Mouse (Mus musculus) layer of hippocampus, adult 9-10 months (tissue): ENCODE results near the gene Gm15557.
A peak's percentile ranks its signal among the peaks of the same experiment; 100 is the strongest.
"Not testable (repeated sequence)": the region's sequence is repeated elsewhere in the genome, so short reads cannot be mapped to it uniquely, and the experiment has no call there.

Experiments used
- DNase-seq: peaks from one replicate; pipeline ENCODE4 v3.0.0; 2022; ENCODE audit warnings: low spot score

Gm15557 gene

DNA sequence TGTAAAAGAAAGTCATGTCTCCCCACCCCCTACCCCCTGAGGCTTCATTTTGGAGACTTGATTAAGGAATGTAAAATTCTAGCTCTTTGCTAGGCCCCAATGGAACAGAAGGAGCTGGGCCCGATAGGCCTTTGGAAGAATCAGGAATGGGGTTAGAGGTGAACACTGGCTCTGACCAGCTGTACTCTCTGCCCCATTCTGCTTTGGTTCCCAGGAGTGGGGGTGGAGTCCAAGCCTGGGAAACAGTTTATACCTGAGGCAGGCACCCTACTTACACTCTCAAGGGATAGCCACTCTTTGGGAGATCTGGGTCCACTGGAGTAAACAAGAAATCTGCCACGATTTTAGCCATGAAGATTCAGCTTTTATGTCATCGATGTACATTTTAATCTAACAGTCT is at the start of gene Gm15557:
Gene Gm15557, plus strand, starts transcription at position 48 of the 400 bp plus-strand sequence.
- DNase-seq = no peak

DNA sequence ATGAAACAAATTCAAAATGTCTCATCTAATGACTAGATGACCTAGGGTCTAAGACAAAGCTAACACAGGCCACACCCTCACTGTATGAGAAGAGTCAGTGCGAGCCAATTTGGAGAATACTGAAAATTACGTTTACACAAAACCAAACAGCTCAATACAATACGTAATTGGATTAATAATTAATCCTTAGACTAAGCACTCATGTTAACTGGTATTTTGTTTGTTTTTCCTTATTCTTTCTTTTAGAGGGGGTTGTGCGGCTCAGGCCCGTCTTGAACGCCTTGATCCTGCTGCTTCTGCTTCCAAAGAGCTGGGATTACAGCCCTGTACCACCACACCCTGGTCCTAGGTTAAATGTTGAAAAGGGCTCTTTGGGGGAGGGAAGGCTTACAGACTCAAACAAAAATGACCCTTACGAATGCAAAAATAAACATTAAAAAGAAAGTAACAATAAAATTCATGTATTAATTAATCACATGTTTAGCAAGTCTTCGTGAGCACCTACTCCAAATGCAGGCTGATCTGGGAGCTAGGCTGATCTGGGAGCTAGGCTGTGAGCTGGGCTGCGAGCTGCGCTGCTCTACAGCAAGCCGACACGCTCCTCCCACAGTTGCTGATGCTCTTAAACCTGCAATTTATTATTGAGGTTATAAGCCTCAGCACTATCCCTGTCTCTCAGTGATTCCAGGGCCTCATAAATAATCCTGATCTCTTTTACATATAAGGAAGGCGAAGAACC is 46.1 kb upstream of the Gm15557 start:
- DNase-seq = no peak

DNA sequence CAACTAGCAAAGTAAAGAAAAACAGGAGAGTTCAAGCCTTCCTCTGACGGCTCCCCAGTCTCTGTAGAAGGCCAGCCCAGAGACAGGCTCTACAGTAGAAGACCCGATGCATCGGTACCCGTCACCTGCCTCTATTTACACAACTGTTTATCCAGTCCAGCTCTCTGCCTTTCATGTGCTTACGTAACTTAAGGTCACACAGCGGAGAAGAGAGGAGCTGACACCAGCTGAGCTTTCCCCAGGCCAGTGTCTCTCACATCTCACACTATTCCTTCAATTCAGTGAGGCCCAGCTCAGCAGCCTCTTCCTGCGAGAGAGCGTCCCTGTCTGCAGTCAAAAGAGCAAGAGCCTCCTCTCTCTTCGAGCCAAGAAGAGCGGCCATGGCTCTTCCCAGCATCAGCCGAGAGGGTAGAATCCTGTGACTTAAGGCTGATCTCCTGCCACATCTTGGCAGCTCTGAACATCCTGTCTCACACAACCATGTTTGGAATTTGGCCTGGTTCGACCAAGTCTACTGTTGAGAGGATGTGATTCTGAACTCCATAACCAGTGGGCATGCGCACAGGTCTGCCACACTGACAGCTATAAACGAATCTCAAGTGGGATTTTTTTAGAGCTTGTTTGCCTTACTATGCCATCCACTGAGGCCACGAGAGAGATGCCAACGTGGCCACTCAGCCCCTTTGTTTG is 45.3 kb upstream of the Gm15557 start:
- DNase-seq = no peak

DNA sequence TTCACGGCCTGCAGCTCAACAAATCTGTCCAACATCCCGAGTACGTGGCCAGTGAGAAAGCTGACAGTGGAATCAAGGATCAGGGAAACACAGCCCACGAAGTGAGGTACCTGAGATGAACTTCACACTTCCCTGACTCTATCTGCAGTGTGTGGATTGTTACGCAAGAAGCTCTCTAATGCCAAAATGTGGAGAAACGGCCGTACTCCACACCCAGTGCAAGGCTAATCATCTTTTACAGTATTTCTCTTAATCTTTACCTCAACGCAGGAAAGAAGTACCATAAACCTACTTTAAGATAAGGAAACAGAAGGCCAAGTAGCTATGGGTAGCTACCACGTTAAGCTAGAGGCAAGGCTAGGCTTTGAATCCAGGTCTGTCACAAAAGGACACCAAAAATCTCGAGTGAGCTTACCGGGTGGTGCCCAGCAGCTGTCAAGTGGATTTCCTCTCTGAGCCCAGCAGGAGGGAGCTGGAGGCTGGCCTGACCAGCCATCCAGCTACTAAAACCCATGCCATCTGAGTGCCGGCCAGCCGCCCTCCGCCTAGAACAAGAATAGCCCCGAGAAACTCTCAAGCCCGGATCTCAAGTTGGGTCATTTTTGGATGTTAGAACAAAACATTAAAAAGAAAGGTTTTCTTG is 37.4 kb upstream of the Gm15557 start:
- DNase-seq = no peak

DNA sequence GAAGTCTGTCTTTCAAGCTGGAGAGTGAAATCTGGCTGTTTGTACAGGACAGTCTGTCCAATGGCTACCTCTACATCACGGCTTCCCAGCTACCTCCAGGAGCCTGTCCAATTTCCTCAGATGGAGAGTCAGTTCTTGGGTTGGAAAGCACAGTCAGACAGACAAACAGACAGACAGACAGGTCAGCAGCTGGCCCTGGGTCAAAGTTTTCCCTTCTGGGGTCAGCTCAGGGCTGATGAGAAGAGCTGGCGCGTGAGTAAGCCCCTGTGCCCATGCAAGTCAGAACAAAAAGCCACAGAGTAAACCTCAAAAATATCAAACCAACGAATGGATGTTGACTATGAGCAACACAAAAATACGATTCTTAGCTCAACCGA is 36.9 kb upstream of the Gm15557 start:
- no peak for DNase-seq

DNA sequence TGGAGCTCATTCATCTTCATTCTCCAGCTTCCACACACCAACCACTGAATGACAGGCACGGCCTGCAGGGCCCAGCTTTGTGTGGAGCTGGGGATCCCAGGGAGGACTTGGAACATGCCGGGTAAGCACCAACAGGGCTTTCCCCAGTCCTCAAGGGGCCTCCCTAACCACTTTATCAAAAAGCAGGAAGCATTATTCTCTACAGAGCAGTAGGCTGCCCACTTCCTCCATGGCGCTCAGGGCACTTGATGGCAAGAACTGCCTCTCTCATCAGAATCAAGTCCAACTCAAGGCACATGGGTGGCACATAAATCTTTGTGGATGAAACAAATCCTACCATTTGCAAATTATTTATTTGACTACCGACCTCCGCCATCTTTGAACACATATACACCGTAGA is 25.8 kb upstream of the Gm15557 start:
- no peak for DNase-seq

DNA sequence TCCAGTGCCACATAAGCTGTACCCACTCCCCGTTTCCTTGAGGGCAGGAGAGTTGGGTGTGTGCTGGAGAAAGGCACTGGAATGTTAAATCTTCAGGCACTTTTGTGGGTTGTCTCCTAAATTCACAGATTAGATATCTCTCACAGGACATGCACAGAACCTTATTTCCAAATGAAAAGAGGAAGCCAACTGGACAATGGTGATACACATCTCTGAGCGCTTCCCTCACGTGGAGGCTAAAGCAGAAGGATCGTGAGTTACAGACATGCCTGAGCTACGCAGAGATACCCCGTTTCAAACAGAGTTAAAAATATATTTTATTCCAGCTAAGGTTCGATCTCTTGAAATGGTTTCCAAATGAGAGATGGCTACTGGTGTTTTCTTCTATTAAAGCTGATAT is 17.4 kb upstream of the Gm15557 start:
- DNase-seq = no peak

DNA sequence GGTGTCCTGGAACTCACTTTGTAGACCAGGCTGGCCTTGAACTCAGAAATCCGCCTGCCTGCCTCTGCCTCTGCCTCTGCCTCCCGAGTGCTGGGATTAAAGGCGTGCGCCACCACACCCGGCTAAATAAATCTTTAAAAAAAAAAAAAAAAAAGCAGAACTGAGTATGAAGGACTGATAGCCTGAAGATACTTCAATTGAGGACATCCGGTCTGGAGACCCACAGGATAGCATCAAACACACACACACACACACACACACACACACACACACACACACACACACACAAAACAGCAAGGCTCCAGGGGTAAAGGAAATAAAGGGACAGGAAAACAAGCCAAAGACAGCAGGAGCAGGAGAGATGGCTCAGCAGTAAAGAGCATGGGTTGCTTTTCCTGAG is 15.3 kb upstream of the Gm15557 start:
- DNase-seq = not testable (repeated sequence)

DNA sequence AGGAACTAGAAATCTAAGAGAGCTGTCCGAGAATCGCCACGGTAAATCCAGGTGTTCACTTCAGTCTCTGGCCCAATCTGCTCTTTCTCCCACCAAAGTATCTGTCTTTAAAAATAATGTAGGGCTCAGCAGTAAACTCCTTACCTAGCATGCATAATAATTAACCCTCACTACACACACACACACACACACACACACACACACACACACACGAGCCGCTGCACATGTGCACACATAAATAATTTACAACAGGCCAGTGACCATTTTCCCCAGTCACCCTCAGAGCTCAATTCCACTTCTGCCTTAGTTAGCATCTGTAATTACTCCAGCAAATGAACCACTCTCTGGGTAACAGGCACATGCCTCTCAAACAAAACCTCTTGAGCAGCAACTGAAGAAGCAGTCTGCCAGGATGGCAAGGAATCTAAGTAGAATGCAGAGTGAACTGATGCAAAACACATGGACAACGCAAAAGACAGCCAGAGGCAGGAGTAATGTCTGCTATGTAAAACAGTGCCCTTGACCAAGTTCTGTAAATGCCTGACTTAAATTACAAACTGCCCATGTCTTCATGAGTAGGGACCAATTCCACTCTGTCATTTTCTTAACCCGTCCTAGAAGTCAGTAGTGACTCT is 11.7 kb upstream of the Gm15557 start:
- no peak for DNase-seq

DNA sequence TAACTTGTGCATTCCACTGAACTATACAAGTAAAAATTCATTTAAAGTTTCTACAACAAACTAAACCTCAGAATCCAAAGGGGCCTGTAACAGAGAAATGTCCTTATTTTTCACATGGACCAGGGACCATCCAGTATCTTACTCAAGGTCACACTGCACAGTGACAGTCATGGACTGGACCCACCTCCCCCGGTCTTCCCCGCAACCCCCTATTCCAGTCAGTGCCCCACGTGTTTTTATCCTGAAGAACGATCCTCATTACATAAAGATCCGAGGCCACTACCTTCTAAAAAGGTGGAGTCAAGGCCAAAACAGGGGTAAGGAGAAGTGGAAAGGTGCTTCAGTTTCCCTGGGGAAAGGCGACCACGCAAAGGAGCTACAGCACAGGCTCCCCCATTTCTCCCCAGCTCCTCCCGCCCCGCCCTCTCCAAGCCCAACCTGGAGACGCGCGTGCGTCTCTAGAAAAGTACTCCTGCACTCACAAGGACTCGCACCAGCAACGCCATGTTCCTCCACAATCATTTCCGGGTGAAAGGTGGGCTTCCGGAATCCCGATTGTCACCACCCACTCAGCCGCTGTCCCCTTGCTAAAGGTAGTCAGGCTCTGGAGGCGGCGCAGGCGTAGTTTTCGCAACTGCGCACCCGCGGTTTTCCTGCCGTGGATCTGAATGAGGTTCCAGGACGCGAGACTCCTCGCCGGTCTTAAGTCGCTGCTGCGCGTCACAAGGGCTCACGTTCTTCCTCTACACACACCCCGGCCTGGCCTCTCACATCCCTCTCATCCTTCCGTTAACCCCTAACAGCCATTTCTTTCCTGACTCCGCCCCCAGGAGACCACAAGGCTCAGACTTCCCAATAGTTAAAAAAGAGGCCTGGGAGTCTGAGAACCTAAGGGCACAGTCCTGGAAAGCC is 10.7 kb upstream of the Gm15557 start, which contains the start of gene Uqcc1:
Gene Uqcc1, minus strand, starts transcription at position 780 of the 912 bp plus-strand sequence.
- DNase-seq = peak; percentile 91

DNA sequence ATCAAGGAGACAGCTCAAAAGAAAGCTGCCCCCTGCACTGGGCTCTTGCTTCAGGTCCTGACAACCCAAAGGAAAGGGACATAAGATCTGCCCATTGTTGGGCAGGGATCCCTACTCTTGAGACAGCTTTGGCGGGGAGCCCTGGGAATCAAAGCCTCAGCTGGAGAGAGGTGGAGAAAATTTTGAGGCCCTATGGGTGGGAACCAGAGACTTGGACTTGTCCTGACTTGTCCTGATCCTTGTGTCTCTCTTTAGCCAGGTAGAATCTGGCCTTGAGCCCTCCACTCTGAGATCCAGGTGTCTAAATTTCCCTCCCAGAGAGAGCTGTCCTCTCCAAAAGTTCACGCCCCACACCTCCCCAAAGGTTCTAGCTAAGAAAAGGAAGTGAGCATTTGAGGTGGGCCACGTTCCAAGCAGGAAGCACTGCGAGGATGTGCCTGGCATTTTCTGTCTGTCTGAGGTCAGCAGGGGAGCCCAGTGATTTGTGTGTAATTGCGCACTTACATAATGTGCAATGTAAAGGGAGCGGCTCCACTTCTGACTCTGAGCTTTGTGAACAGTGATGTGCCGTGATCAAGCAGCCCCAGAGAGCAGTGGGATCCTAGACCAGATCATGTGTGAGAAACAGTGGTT is 515 bp upstream of the Gm15557 start:
- no peak for DNase-seq

DNA sequence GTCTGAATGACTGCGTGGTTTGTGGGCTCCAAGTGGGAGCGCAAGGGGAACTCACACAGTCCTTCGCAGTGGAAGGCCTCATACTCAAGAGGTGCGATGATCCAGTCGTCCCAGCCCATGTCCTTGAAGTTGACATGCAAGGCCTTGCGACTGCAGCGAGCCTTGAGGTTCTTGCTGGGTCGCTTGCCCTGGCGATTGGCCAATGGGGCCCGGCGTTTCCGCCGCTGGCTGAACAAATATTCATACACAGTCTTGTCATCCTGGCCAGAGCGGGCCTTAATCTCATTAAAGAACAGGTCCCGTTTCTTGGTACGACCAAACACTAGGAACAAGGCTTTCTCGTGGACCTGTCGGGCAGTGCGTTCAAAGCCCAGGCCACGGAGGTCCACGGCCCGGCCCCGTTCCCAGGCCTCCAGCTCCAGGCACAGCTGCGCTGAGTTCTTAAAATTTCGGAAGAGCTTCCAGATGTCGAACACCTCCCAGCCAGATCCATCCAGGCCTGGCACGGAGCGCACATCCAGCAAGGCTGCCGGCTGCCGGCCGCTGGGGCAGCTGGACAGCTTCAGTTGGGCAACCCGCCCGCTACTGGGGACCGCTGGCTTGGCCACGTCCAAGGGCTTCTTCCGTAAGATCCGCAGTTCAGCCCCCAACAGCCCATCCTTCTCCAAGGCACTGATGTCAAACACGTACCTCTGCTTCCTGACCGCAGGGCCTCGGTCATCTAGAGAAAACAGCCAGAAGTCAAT is 1.3 kb downstream of the Gm15557 start:
- no peak for DNase-seq

DNA sequence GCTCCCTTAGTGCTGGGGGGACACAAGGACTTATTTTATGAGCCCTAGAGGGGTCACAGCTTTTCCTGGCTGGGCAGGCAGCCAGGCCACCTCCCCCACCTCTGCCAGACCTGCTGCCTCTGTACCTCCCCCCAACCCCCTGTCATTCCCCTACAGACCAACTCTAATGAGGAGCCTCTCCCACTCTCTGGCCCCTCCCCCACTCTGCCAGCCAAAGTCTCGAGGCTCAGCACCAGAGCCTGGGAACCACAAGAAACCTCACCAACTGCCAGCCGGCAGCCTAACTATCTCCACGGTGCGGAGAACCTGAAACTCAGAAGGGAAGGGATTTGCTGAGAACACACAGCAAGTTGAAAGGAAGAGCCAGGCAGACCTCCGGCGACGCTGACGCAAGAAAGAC is 2.9 kb downstream of the Gm15557 start:
- DNase-seq = no peak

DNA sequence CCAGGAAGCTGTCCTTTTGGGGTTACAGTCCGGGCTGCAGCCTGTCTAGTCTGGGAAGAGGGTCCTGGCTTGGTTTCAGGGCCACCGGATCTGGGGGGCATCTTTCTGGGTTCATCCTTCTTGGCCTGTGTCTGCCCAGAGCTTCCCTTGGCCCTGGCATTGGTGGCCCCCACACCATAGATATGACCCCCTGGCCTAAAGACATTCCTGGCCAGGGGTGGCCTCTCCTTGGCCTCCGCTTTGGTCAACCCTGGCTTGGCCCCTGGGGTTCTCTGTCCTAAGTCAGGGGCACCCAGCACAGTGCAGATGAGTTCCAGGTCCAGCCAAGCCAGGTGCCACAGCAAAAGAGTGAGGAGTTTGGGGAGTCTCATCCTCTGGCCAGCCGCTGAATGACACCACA is 4.2 kb downstream of the Gm15557 start:
- no peak for DNase-seq

DNA sequence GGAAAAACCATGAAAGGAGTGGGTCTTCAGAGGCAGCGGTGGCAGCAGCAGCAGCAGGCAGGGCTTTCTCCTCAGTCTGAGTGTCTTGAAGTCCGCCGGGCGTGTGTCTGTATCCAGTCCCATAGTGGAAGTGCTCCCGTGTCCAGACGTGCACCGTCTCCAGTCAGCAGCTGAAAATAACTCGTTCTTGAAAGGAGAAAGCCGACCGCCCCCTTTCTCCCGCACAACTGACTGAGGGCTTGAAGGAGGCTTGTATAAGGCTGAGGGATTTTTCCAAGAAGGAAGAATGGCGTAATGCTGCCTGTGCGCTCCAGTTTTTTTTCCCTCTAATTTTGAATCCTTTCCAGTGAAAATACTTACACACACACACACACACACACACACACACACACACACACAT is 4.6 kb downstream of the Gm15557 start, which contains the start of gene Gdf5:
Gene Gdf5, minus strand, starts transcription at position 244 of the 400 bp plus-strand sequence.
- no peak for DNase-seq

DNA sequence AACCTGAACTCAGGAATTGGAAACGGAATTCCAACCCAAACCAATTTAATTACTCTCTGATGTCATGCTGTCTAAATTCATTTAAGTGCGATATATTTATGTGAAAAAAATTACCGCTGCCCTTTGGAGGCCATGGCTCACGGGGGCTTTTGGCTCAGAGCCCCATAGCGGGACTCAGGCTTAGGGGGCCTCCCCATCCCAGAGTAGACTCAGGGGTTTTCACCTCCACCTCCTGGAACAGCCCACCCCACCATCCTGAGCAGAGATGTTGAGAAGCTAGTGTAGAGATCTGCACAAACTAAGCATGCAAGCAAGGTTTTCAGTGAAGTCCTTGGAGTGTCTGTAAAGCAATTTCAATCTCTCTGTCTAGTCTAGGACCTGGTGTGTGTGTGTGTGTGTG is 5.1 kb downstream of the Gm15557 start:
- no peak for DNase-seq

DNA sequence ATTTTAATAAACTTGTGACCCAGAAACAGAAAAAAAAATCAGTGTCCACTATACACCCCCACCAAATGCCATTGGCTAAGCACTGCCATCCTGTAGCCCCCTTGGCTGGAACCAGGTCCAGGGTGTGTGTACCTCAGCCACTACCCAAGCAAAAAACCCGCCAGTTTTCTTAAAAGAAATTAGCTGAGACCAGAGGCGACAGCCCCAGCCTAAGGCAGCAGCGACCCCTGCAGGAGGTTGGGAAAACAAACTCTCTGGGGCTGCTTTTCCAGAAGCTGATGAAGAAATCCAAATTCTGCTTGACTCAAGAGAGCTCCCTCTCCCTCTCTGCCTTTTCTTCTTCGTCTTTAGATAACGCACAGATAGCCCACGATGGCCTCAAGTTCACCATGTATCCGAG is 5.5 kb downstream of the Gm15557 start:
- no peak for DNase-seq

DNA sequence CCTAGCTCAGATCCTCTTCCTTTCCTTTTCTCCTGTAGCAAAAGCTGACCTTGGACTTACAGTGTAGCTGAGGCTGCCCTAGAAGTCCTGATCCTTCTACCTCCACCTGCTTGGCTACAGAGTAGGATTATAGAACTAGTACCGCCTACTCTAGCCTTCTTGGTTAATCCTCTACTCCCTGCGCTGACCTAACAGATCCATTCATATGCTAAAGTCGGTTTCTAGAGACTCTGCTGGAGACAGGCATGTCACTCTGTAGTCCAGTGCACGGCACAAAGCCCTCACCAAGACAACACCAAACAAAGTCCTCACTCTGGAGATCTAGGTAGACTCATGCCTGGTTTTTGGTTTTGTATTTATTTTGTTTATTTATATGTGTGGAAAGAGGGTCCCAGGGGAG is 6.0 kb downstream of the Gm15557 start:
- DNase-seq = no peak

DNA sequence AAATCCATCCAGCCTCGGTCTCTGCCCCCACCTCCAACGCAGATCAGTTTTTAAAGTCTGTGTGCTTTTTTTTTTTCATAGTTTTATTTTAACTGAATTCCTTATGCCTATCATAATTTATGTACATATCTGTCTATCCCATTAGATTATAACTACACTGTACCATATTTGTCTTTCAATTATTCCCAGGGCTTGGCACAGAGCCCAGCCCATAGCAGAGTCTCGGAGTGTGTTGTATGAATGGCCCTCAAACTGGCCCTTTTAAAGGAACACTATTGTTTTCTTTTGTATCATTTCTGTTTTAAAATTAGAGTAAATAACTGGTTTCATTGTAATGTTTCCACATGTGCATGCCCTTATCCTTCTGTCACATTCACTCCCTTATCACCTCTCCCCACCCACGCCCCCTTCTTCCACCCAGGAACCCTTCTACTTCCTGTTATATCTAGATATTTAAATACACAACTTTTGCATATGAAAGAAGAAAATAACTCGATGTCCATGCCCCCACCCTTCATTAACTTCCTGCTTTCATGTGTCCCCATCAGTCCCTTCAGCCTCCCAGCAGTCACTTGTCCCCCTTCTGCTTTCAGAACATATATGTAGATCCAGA is 7.0 kb downstream of the Gm15557 start:
- no peak for DNase-seq

DNA sequence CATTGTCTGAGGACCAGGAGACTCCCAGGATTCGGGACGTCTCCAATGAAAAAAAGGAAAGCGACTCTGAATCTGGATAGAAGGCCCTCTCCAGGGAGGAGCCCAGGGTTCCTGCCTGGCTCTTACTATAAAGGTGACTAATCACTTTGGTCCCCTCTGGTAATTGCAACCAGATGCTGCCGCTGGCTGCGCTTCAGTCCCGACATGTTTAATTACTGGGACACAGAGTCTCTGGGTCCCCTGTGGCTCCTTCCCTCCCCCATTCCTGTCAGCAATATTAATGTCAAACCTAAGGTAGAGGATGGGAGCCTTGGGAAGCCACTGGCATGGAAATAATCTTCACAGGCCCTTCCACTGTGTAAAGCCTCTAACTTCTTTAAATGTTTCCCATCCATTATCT is 8.8 kb downstream of the Gm15557 start:
- no peak for DNase-seq
